Mouse (Mus musculus): Measurements from ENCODE around the gene Fstl3. TPM values are rescaled to one million over a fixed set of nuclear protein-coding genes. Genes with fewer than 3 reads are reported as not detected.

Fstl3 gene
- 0.52 TPM for polyA plus RNA-seq (2017; shearing (Covaris generic))

GRCm38 (mm10) chr10:79777103-79777531 lies at the start of gene Fstl3:
Fstl3 (plus strand) TSS chr10:79777272.

GRCm38 (mm10) chr10:79745898-79746773 lies 30.9 kb upstream of the Fstl3 start, which contains the start of gene Polrmt:
Polrmt (minus strand) TSS chr10:79746581.

GRCm38 (mm10) chr10:79754856-79755516 lies 22.1 kb upstream of the Fstl3 start, which contains the start of gene Fgf22:
Fgf22 (plus strand) TSS chr10:79755076.

GRCm38 (mm10) chr10:79766508-79767325 lies 10.4 kb upstream of the Fstl3 start, which contains the start of gene Rnf126:
Rnf126 (minus strand) TSS chr10:79766952.

GRCm38 (mm10) chr10:79790861-79791260 lies 13.8 kb downstream of the Fstl3 start, which contains the start of gene Prss57:
Prss57 (minus strand) TSS chr10:79790961.

GRCm38 (mm10) chr10:79793051-79793737 lies 16.1 kb downstream of the Fstl3 start, which contains the start of gene Palm:
Palm (plus strand) TSS chr10:79793572.

GRCm38 (mm10) chr10:79820782-79821181 lies 43.7 kb downstream of the Fstl3 start, which contains the start of gene Misp:
Misp (plus strand) TSS chr10:79820989.

Other genes with a start within 250 kb of the Fstl3 start
- 4.5 TPM for gene Plpp2, start 243.5 kb upstream of the Fstl3 start, polyA plus RNA-seq (2017; shearing (Covaris generic))
- 32.0 TPM for gene Mier2, start 222.1 kb upstream of the Fstl3 start, polyA plus RNA-seq (2017; shearing (Covaris generic))
- gene Theg, start 189.9 kb upstream of the Fstl3 start, polyA plus RNA-seq (2017; shearing (Covaris generic)), result not detected
- gene C2cd4c, start 163.2 kb upstream of the Fstl3 start, polyA plus RNA-seq (2017; shearing (Covaris generic)), result not detected
- gene Shc2, start 139.4 kb upstream of the Fstl3 start, polyA plus RNA-seq (2017; shearing (Covaris generic)), result not detected
- gene Odf3l2, start 131.5 kb upstream of the Fstl3 start, polyA plus RNA-seq (2017; shearing (Covaris generic)), result not detected
- 0.40 TPM for gene Madcam1, start 112.7 kb upstream of the Fstl3 start, polyA plus RNA-seq (2017; shearing (Covaris generic))
- 29.7 TPM for gene Tpgs1, start 107.9 kb upstream of the Fstl3 start, polyA plus RNA-seq (2017; shearing (Covaris generic))
- gene Cdc34, start 95.1 kb upstream of the Fstl3 start, polyA plus RNA-seq (2017; shearing (Covaris generic)), result 12.9 TPM
- gene Gzmm, start 88.3 kb upstream of the Fstl3 start, polyA plus RNA-seq (2017; shearing (Covaris generic)), result 0.63 TPM
- gene Bsg, start 72.8 kb upstream of the Fstl3 start, polyA plus RNA-seq (2017; shearing (Covaris generic)), result 186 TPM
- not detected for gene Hcn2, start 60.6 kb upstream of the Fstl3 start, polyA plus RNA-seq (2017; shearing (Covaris generic))
- gene Polrmt, start 30.7 kb upstream of the Fstl3 start, polyA plus RNA-seq (2017; shearing (Covaris generic)), result 35.6 TPM
- not detected for gene Fgf22, start 22.2 kb upstream of the Fstl3 start, polyA plus RNA-seq (2017; shearing (Covaris generic))
- gene Rnf126, start 10.3 kb upstream of the Fstl3 start, polyA plus RNA-seq (2017; shearing (Covaris generic)), result 4.2 TPM
- not detected for gene Prss57, start 13.7 kb downstream of the Fstl3 start, polyA plus RNA-seq (2017; shearing (Covaris generic))
- 0.27 TPM for gene Palm, start 16.3 kb downstream of the Fstl3 start, polyA plus RNA-seq (2017; shearing (Covaris generic))
- gene Misp, start 43.7 kb downstream of the Fstl3 start, polyA plus RNA-seq (2017; shearing (Covaris generic)), result not detected
- gene Ptbp1, start 77.2 kb downstream of the Fstl3 start, polyA plus RNA-seq (2017; shearing (Covaris generic)), result 357 TPM
- not detected for gene Prtn3, start 97.2 kb downstream of the Fstl3 start, polyA plus RNA-seq (2017; shearing (Covaris generic))
- gene Plppr3, start 97.4 kb downstream of the Fstl3 start, polyA plus RNA-seq (2017; shearing (Covaris generic)), result 5.6 TPM
- gene Elane, start 109.0 kb downstream of the Fstl3 start, polyA plus RNA-seq (2017; shearing (Covaris generic)), result not detected
- gene Cfd, start 113.6 kb downstream of the Fstl3 start, polyA plus RNA-seq (2017; shearing (Covaris generic)), result not detected
- gene Med16, start 131.7 kb downstream of the Fstl3 start, polyA plus RNA-seq (2017; shearing (Covaris generic)), result 18.3 TPM
- 3.7 TPM for gene Gm26602, start 133.6 kb downstream of the Fstl3 start, polyA plus RNA-seq (2017; shearing (Covaris generic))
- gene Kiss1r, start 139.7 kb downstream of the Fstl3 start, polyA plus RNA-seq (2017; shearing (Covaris generic)), result 0.24 TPM
- gene R3hdm4, start 143.9 kb downstream of the Fstl3 start, polyA plus RNA-seq (2017; shearing (Covaris generic)), result 205 TPM
- gene Arid3a, start 149.8 kb downstream of the Fstl3 start, polyA plus RNA-seq (2017; shearing (Covaris generic)), result 7.4 TPM
- gene Wdr18, start 182.9 kb downstream of the Fstl3 start, polyA plus RNA-seq (2017; shearing (Covaris generic)), result 79.7 TPM
- gene Grin3b, start 193.4 kb downstream of the Fstl3 start, polyA plus RNA-seq (2017; shearing (Covaris generic)), result 0.22 TPM
- 3.8 TPM for gene Tmem259, start 207.1 kb downstream of the Fstl3 start, polyA plus RNA-seq (2017; shearing (Covaris generic))
- gene Cnn2, start 211.3 kb downstream of the Fstl3 start, polyA plus RNA-seq (2017; shearing (Covaris generic)), result 1,134 TPM
- gene Abca7, start 219.2 kb downstream of the Fstl3 start, polyA plus RNA-seq (2017; shearing (Covaris generic)), result 62.4 TPM
- gene Arhgap45, start 239.4 kb downstream of the Fstl3 start, polyA plus RNA-seq (2017; shearing (Covaris generic)), result 911 TPM